9 mouse cellular contexts compared by ENCODE assay signal in the genomic region with DNA sequence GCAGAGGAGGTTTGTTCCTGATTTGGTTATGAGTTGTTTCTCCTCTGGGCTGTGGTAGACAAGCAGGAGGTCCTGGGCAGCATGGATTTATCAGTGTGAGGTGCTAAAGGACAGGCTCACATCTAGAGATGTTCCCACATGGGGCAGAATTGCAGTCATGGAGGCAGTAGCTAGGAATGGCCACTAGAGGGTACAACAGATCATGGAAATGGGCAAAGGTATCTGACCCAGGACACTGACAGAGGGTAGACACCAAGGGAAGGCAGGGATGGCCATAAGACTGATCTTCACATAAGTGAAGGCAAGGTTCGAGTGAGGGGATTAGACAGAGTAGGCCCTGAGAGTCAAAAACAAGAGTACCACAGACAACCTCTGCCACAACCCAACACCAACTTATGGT. TPM values are rescaled to one million over a fixed set of nuclear protein-coding genes. Genes with fewer than 3 reads are reported as not detected.
DNase-seq lines count a peak whose midpoint lies in the region; ATAC-seq and TF ChIP-seq lines count a peak whose summit lies in the region.
"Had no signal": no experiment of that assay in that cellular context is flagged by ENCODE, and none has a peak within 500 bp of the region (broad histone marks: within the 10 kb centered on the region; RNA-seq: fewer than 3 reads in every experiment).

No protein-coding gene starts in this region.

- no peak for TF ChIP-seq POLR2A in brain, embryonic 14.5 days (IDR thresholded peaks at IDR 0.05; ENCODE audit: borderline replicate concordance, extremely low read depth, insufficient read depth, insufficient read length, poor library complexity, severe bottlenecking)

- no peaks in the 10 kb centered on the region for H3K27me3 ChIP-seq in intestine, embryonic 15.5 days (replicated peaks)
- H3K27me3 ChIP-seq in limb, embryonic 13.5 days = no peaks in the 10 kb centered on the region
- no peaks in the 10 kb centered on the region for H3K27me3 ChIP-seq in midbrain, postnatal 0 days (ENCODE audit: insufficient read depth, low read length)

- H3K36me3 ChIP-seq in intestine, embryonic 15.5 days = peaks cover 12% of the 10 kb centered on the region; the same call in 1 of the 2 replicates
- H3K36me3 ChIP-seq in limb, embryonic 13.5 days = peaks cover 31% of the 10 kb centered on the region
- peaks cover 3% of the 10 kb centered on the region; the same call in 1 of the 2 replicates for H3K36me3 ChIP-seq in midbrain, postnatal 0 days (ENCODE audit: insufficient read depth, low read length)

- H3K27ac ChIP-seq in intestine, embryonic 15.5 days = no peak overlapping the region
- no peak overlapping the region for H3K27ac ChIP-seq in limb, embryonic 13.5 days
- H3K27ac ChIP-seq in midbrain, postnatal 0 days (ENCODE audit: low read depth, low read length) = no peak overlapping the region

- peak; percentile 19 for DNase-seq in urinary bladder, postnatal 25 days (ENCODE audit: low spot score)
- DNase-seq in urinary bladder, postnatal 10 days (ENCODE audit: low spot score) = no peak
- DNase-seq in brain, embryonic 14.5 days (ENCODE audit: low read depth) = peak; percentile 33
- DNase-seq in midbrain, postnatal 0 days (ENCODE audit: low spot score) = peak; percentile 42
- no peak for DNase-seq in urinary bladder, adult 18-20 months (ENCODE audit: low spot score in 2 of 2)

- H3K9ac ChIP-seq in intestine, embryonic 15.5 days = no peak overlapping the region
- no peak overlapping the region for H3K9ac ChIP-seq in limb, embryonic 13.5 days
- no peak overlapping the region for H3K9ac ChIP-seq in midbrain, postnatal 0 days (replicated peaks; ENCODE audit: low read length, poor library complexity, severe bottlenecking)

- TF ChIP-seq CTCF in brain, embryonic 14.5 days (IDR thresholded peaks at IDR 0.05; ENCODE audit: borderline replicate concordance, extremely low read depth, insufficient read depth, insufficient read length) = peak; percentile 71; the same call in 1 of the 2 replicates
- TF ChIP-seq CTCF in midbrain, postnatal 0 days (IDR thresholded peaks at IDR 0.05) = peak; percentile 78

- WGBS in intestine, embryonic 15.5 days = 40% methylated on average over 1 of the region's 1 CpGs
- 50% methylated on average over 1 of the region's 1 CpGs for WGBS in limb, embryonic 13.5 days
- 69% methylated on average over 1 of the region's 1 CpGs for WGBS in midbrain, postnatal 0 days

- no peak overlapping the region for H3K4me3 ChIP-seq in intestine, embryonic 15.5 days (replicated peaks)
- no peak overlapping the region for H3K4me3 ChIP-seq in limb, embryonic 13.5 days
- no peak overlapping the region for H3K4me3 ChIP-seq in midbrain, postnatal 0 days (ENCODE audit: low read depth, low read length)

- no peaks in the 10 kb centered on the region for H3K9me3 ChIP-seq in intestine, embryonic 15.5 days
- H3K9me3 ChIP-seq in limb, embryonic 13.5 days = no peaks in the 10 kb centered on the region
- H3K9me3 ChIP-seq in midbrain, postnatal 0 days (ENCODE audit: low read length) = no peaks in the 10 kb centered on the region

- ATAC-seq in erythroblast, adult 5-6 weeks (replicated peaks; ENCODE audit: low FRiP score, poor library complexity, severe bottlenecking) = peak; percentile 75
- ATAC-seq in intestine, embryonic 15.5 days = peak; percentile 65
- ATAC-seq in limb, embryonic 13.5 days (ENCODE audit: low FRiP score, low read depth) = peak; percentile 38; the same call in 1 of the 2 replicates
- ATAC-seq in midbrain, postnatal 0 days (ENCODE audit: low FRiP score) = no peak

- H3K4me1 ChIP-seq in intestine, embryonic 15.5 days (replicated peaks) = no peaks in the 10 kb centered on the region
- no peaks in the 10 kb centered on the region for H3K4me1 ChIP-seq in limb, embryonic 13.5 days
- no peaks in the 10 kb centered on the region for H3K4me1 ChIP-seq in midbrain, postnatal 0 days (ENCODE audit: insufficient read depth, low read length)

- H3K4me2 ChIP-seq in intestine, embryonic 15.5 days (replicated peaks) = no peak overlapping the region
- no peak overlapping the region for H3K4me2 ChIP-seq in limb, embryonic 13.5 days (replicated peaks)
- no peak overlapping the region for H3K4me2 ChIP-seq in midbrain, postnatal 0 days (ENCODE audit: low read depth, low read length, poor library complexity, severe bottlenecking)

RNA-seq across cellular contexts. Expression of gene Atp5k, which starts 7.1 kb away (rescaled TPM):
- polyA plus RNA-seq in brain, embryonic 14.5 days (2012; rRNA removed) = 119 and 156 TPM in 2 replicates
- total RNA-seq in erythroblast, adult 5-6 weeks (2015; ENCODE audit: low replicate concordance) = 69.9 and 81.5 TPM in 2 replicates
- total RNA-seq in erythroblast, adult 5-6 weeks (2017; ENCODE audit: low replicate concordance) = 31.2 and 92.7 TPM in 2 replicates
- polyA plus RNA-seq in intestine, embryonic 15.5 days (2015; fragmentation: Nextera tagmentation; extraction: Ambion mirVana) = 485 and 543 TPM in 2 replicates
- 399 and 403 TPM in 2 replicates for polyA plus RNA-seq in limb, embryonic 13.5 days (2015; fragmentation: Nextera tagmentation; extraction: Ambion mirVana)
- 82.6 and 90.9 TPM in 2 replicates for total RNA-seq in midbrain, postnatal 0 days (2014; rRNA removed)
- 533 and 539 TPM in 2 replicates for polyA plus RNA-seq in midbrain, postnatal 0 days (2015; fragmentation: Nextera tagmentation; extraction: Ambion mirVana)

RNA-seq across cellular contexts. Expression of gene Mfsd7a, which starts 21.5 kb away (rescaled TPM):
- 0.55 and 0.60 TPM in 2 replicates for polyA plus RNA-seq in brain, embryonic 14.5 days (2012; rRNA removed)
- total RNA-seq in erythroblast, adult 5-6 weeks (2015; ENCODE audit: low replicate concordance) = 1.0 and 1.5 TPM in 2 replicates
- 0.43 TPM in 1 of 2 replicates, not detected in the other for total RNA-seq in erythroblast, adult 5-6 weeks (2017; ENCODE audit: low replicate concordance)
- polyA plus RNA-seq in intestine, embryonic 15.5 days (2015; fragmentation: Nextera tagmentation; extraction: Ambion mirVana) = 0.16 and 0.38 TPM in 2 replicates
- 0.24 and 0.25 TPM in 2 replicates for polyA plus RNA-seq in limb, embryonic 13.5 days (2015; fragmentation: Nextera tagmentation; extraction: Ambion mirVana)
- total RNA-seq in midbrain, postnatal 0 days (2014; rRNA removed) = 0.09 and 0.22 TPM in 2 replicates
- 0.14 TPM in 1 of 2 replicates, not detected in the other for polyA plus RNA-seq in midbrain, postnatal 0 days (2015; fragmentation: Nextera tagmentation; extraction: Ambion mirVana)

RNA-seq across cellular contexts. Expression of gene Pcgf3, which starts 33.8 kb away (rescaled TPM):
- 35.9 and 48.4 TPM in 2 replicates for polyA plus RNA-seq in brain, embryonic 14.5 days (2012; rRNA removed)
- total RNA-seq in erythroblast, adult 5-6 weeks (2015; ENCODE audit: low replicate concordance) = 2.5 and 10.9 TPM in 2 replicates
- 2.6 and 7.7 TPM in 2 replicates for total RNA-seq in erythroblast, adult 5-6 weeks (2017; ENCODE audit: low replicate concordance)
- polyA plus RNA-seq in intestine, embryonic 15.5 days (2015; fragmentation: Nextera tagmentation; extraction: Ambion mirVana) = 18.0 and 19.5 TPM in 2 replicates
- polyA plus RNA-seq in limb, embryonic 13.5 days (2015; fragmentation: Nextera tagmentation; extraction: Ambion mirVana) = 23.3 and 26.4 TPM in 2 replicates
- total RNA-seq in midbrain, postnatal 0 days (2014; rRNA removed) = 34.9 and 37.5 TPM in 2 replicates
- polyA plus RNA-seq in midbrain, postnatal 0 days (2015; fragmentation: Nextera tagmentation; extraction: Ambion mirVana) = 14.5 and 17.6 TPM in 2 replicates

RNA-seq across cellular contexts. Expression of gene Pde6b, which starts 39.0 kb away (rescaled TPM):
- not detected in 2 replicates for polyA plus RNA-seq in brain, embryonic 14.5 days (2012; rRNA removed)
- not detected in 2 replicates for total RNA-seq in erythroblast, adult 5-6 weeks (2015; ENCODE audit: low replicate concordance)
- total RNA-seq in erythroblast, adult 5-6 weeks (2017; ENCODE audit: low replicate concordance) = not detected in 2 replicates
- 0.09 and 0.18 TPM in 2 replicates for polyA plus RNA-seq in intestine, embryonic 15.5 days (2015; fragmentation: Nextera tagmentation; extraction: Ambion mirVana)
- 0.20 and 0.64 TPM in 2 replicates for polyA plus RNA-seq in limb, embryonic 13.5 days (2015; fragmentation: Nextera tagmentation; extraction: Ambion mirVana)
- not detected in 2 replicates for total RNA-seq in midbrain, postnatal 0 days (2014; rRNA removed)
- 0.12 TPM in 1 of 2 replicates, not detected in the other for polyA plus RNA-seq in midbrain, postnatal 0 days (2015; fragmentation: Nextera tagmentation; extraction: Ambion mirVana)
- total RNA-seq: gastrocnemius, postnatal 36 days had no signal

RNA-seq across cellular contexts. Expression of gene Gm42517, which starts 59.5 kb away (rescaled TPM):
- polyA plus RNA-seq in brain, embryonic 14.5 days (2012; rRNA removed) = 10.4 and 13.5 TPM in 2 replicates
- total RNA-seq in erythroblast, adult 5-6 weeks (2015; ENCODE audit: low replicate concordance) = not detected in 2 replicates
- 0.28 and 0.60 TPM in 2 replicates for total RNA-seq in erythroblast, adult 5-6 weeks (2017; ENCODE audit: low replicate concordance)
- polyA plus RNA-seq in intestine, embryonic 15.5 days (2015; fragmentation: Nextera tagmentation; extraction: Ambion mirVana) = 0.08 TPM in 1 of 2 replicates, not detected in the other
- polyA plus RNA-seq in limb, embryonic 13.5 days (2015; fragmentation: Nextera tagmentation; extraction: Ambion mirVana) = 0.08 TPM in 1 of 2 replicates, not detected in the other
- 96.8 and 116 TPM in 2 replicates for total RNA-seq in midbrain, postnatal 0 days (2014; rRNA removed)
- 4.6 and 5.7 TPM in 2 replicates for polyA plus RNA-seq in midbrain, postnatal 0 days (2015; fragmentation: Nextera tagmentation; extraction: Ambion mirVana)

Comparison
In these comparisons a context has a peak if more than half of its experiments do, and no peak if none do; other contexts are left out.
1. DNase-seq: peak in urinary bladder, postnatal 25 days (single experiment), brain, embryonic 14.5 days (single experiment) and midbrain, postnatal 0 days (single experiment); none in urinary bladder, postnatal 10 days (single experiment) and urinary bladder, adult 18-20 months (0 of 2).